Comparison of ENCODE assay signal across 8 mouse cellular contexts in the genomic region with DNA sequence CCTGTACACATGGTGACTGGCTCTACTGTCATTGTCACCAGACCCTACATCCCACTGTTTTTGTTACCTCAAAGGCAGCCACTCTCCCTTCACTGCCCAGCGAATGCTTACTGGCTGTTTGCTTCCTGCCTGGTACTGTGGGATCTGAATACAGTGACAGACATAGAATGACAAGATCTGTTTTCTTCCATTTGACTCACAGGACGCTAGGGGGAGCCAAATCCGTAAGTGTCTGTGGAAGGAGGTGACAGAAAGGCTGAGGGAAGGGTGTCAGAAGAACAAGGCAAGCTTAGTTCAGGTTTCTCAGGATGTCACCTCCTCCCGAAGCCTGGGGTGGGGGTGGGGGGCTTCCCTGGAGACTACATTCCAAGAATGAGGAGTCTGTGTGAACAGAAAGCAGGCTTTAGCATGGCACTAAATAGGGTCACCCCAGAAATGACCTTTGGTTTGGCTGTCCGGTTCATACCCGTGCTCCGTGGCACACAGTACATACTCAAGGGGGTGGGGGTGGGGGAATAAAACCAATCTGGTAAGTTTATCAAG. TPM values are rescaled to one million over a fixed set of nuclear protein-coding genes. Genes with fewer than 3 reads are reported as not detected.
DNase-seq lines count a peak whose midpoint lies in the region; ATAC-seq and TF ChIP-seq lines count a peak whose summit lies in the region.

No protein-coding gene starts in this region.

- WGBS in heart, embryonic 15.5 days, result 15% methylated on average over 7 of the region's 7 CpGs
- 21% methylated on average over 7 of the region's 7 CpGs for WGBS in liver, embryonic 13.5 days (ENCODE audit: insufficient replicate concordance)
- WGBS in thymus, adult 2 months, result 26% methylated on average over 7 of the region's 7 CpGs

- peak; percentile 67 for DNase-seq in G1E (ENCODE audit: low spot score)
- DNase-seq in kidney, postnatal 14 days, result peak; percentile 73
- peak; percentile 55 for DNase-seq in liver, embryonic 13.5 days
- peak; percentile 77 for DNase-seq in neural tube, embryonic 10.5 days (ENCODE audit: extremely low spot score, low spot score)
- peak; percentile 77 for DNase-seq in thymus, adult 2 months

- peaks cover 28% of the 10 kb centered on the region for H3K27me3 ChIP-seq in G1E (ENCODE audit: insufficient read depth, low read length)
- no peaks in the 10 kb centered on the region for H3K27me3 ChIP-seq in heart, embryonic 15.5 days
- peaks cover 14% of the 10 kb centered on the region; the same call in 1 of the 2 replicates for H3K27me3 ChIP-seq in liver, embryonic 13.5 days
- no peaks in the 10 kb centered on the region for H3K27me3 ChIP-seq in thymus, adult 2 months (ENCODE audit: control insufficient read depth, insufficient read depth, low read length)

- TF ChIP-seq CTCF in G1E (IDR thresholded peaks at IDR 0.05; ENCODE audit: low read depth, low read length), result peak; percentile 52; the same call in 1 of the 2 replicates
- no peak for TF ChIP-seq CTCF in thymus, adult 2 months (IDR thresholded peaks at IDR 0.05; ENCODE audit: borderline replicate concordance, control insufficient read depth, extremely low read depth, insufficient read depth, low read length, poor library complexity)

- peaks cover 3% of the 10 kb centered on the region for H3K4me1 ChIP-seq in G1E (ENCODE audit: insufficient read depth, low read depth, low read length)
- no peaks in the 10 kb centered on the region for H3K4me1 ChIP-seq in brown adipose tissue, adult 24 weeks (ENCODE audit: control insufficient read depth, insufficient read depth, insufficient read length, low read length)
- H3K4me1 ChIP-seq in heart, embryonic 15.5 days (replicated peaks), result peaks cover 10% of the 10 kb centered on the region; the same call in 1 of the 2 replicates
- H3K4me1 ChIP-seq in liver, embryonic 13.5 days (replicated peaks), result no peaks in the 10 kb centered on the region
- no peaks in the 10 kb centered on the region for H3K4me1 ChIP-seq in thymus, adult 2 months (replicated peaks; ENCODE audit: control insufficient read depth, insufficient read depth, low read length)

- H3K4me2 ChIP-seq in heart, embryonic 15.5 days, result peak overlapping the region; percentile 39
- H3K4me2 ChIP-seq in liver, embryonic 13.5 days, result no peak overlapping the region

- peak overlapping the region; percentile 68 for H3K27ac ChIP-seq in brown adipose tissue, adult 24 weeks (replicated peaks; ENCODE audit: low read depth, low read length)
- H3K27ac ChIP-seq in heart, embryonic 15.5 days, result peak overlapping the region; percentile 69; the same call in 1 of the 2 replicates
- no peak overlapping the region for H3K27ac ChIP-seq in liver, embryonic 13.5 days
- H3K27ac ChIP-seq in thymus, adult 2 months (ENCODE audit: control insufficient read depth, insufficient read depth, low read length), result no peak overlapping the region

- no peaks in the 10 kb centered on the region for H3K36me3 ChIP-seq in G1E (replicated peaks)
- no peaks in the 10 kb centered on the region for H3K36me3 ChIP-seq in heart, embryonic 15.5 days
- H3K36me3 ChIP-seq in liver, embryonic 13.5 days, result no peaks in the 10 kb centered on the region
- no peaks in the 10 kb centered on the region for H3K36me3 ChIP-seq in thymus, adult 2 months (ENCODE audit: control insufficient read depth, insufficient read depth, low read length)

- H3K9me3 ChIP-seq in G1E (replicated peaks), result no peaks in the 10 kb centered on the region
- no peaks in the 10 kb centered on the region for H3K9me3 ChIP-seq in heart, embryonic 15.5 days (replicated peaks)
- H3K9me3 ChIP-seq in liver, embryonic 13.5 days (replicated peaks), result no peaks in the 10 kb centered on the region

- ATAC-seq in G1E (ENCODE audit: extremely low read depth, insufficient number of reproducible peaks, low FRiP score, poor library complexity, severe bottlenecking), result peak; percentile 28
- ATAC-seq in erythroid progenitor cell, adult 5-6 weeks (replicated peaks; ENCODE audit: low FRiP score, poor library complexity, severe bottlenecking), result peak; percentile 52; the same call in 1 of the 2 replicates
- 0 out of 2 replicates have a peak, but pooled peaks have one; percentile 44 for ATAC-seq in heart, embryonic 15.5 days (replicated peaks; ENCODE audit: insufficient number of reproducible peaks, insufficient read depth, low FRiP score, low read depth)
- peak; percentile 57 for ATAC-seq in liver, embryonic 13.5 days (ENCODE audit: low read depth)

- H3K9ac ChIP-seq in heart, embryonic 15.5 days, result no peak overlapping the region
- H3K9ac ChIP-seq in liver, embryonic 13.5 days, result no peak overlapping the region

- no peak for TF ChIP-seq POLR2A in thymus, adult 2 months (IDR thresholded peaks at IDR 0.05; ENCODE audit: control insufficient read depth, extremely low read depth, insufficient read depth, low read length, poor library complexity)

- no peak overlapping the region for H3K4me3 ChIP-seq in G1E (ENCODE audit: low read depth, low read length)
- peak overlapping the region; percentile 56 for H3K4me3 ChIP-seq in brown adipose tissue, adult 24 weeks (ENCODE audit: insufficient read depth, low read depth, low read length)
- H3K4me3 ChIP-seq in heart, embryonic 15.5 days, result no peak overlapping the region
- H3K4me3 ChIP-seq in liver, embryonic 13.5 days (replicated peaks), result no peak overlapping the region
- no peak overlapping the region for H3K4me3 ChIP-seq in thymus, adult 2 months (ENCODE audit: control insufficient read depth, insufficient read depth, low read length)

RNA-seq across cellular contexts. Expression of gene Thbs4, which starts 43.6 kb away (rescaled TPM):
- total RNA-seq in G1E (2014; fragmentation: Nextera tagmentation) (not detected in 2 replicates), G1E (2017) (not detected in 2 replicates)
- polyA plus RNA-seq in G1E (2012), result not detected in 2 replicates
- polyA plus RNA-seq in brown adipose tissue, adult 24 weeks (2012; ENCODE audit: insufficient read depth, insufficient read length, missing spikeins), result 0.71 and 2.7 TPM in 2 replicates
- total RNA-seq in erythroid progenitor cell, adult 5-6 weeks (2015; ENCODE audit: low replicate concordance), result not detected in 2 replicates
- not detected in 2 replicates for total RNA-seq in erythroid progenitor cell, adult 5-6 weeks (2017; ENCODE audit: low replicate concordance)
- polyA plus RNA-seq in heart, embryonic 15.5 days (2015; fragmentation: Nextera tagmentation; extraction: Ambion mirVana), result 28.6 and 38.2 TPM in 2 replicates
- polyA plus RNA-seq in liver, embryonic 13.5 days (2015; fragmentation: Nextera tagmentation; extraction: Ambion mirVana), result 0.23 and 0.30 TPM in 2 replicates
- 2.6 and 3.4 TPM in 2 replicates for polyA plus RNA-seq in thymus, adult 2 months (2012; rRNA removed)

Comparison
In these comparisons a context has a peak if more than half of its experiments do, and no peak if none do; other contexts are left out.
1. H3K27ac ChIP-seq: peak in brown adipose tissue, adult 24 weeks (single experiment) and heart, embryonic 15.5 days (single experiment); none in liver, embryonic 13.5 days (single experiment) and thymus, adult 2 months (single experiment).
2. Peak in every context shown above with its lines, with median percentiles within 50 percentile points of each other: ATAC-seq and DNase-seq.